Mouse (Mus musculus) ES-Bruce4 (cell line): ENCODE measurements around the gene Prss48. TPM values are rescaled to one million over a fixed set of nuclear protein-coding genes. Genes with fewer than 3 reads are reported as not detected.

Experiments used
- H3K27ac ChIP-seq: 2 replicates; pipeline ENCODE4 v1.5.1; 2012; ENCODE audit warnings: low read length, inconsistent platforms; ENCODE audit not compliant: insufficient read depth
- H3K27me3 ChIP-seq: 2 replicates; pipeline ENCODE4 v1.6.1; 2012; ENCODE audit warnings: mild to moderate bottlenecking, low read length, inconsistent platforms; ENCODE audit not compliant: control insufficient read depth, poor library complexity, insufficient read depth, severe bottlenecking
- H3K36me3 ChIP-seq: 2 replicates; pipeline ENCODE4 v1.6.1; 2012; ENCODE audit warnings: inconsistent platforms, mild to moderate bottlenecking, low read length, moderate library complexity; ENCODE audit not compliant: control insufficient read depth, poor library complexity, insufficient read depth, severe bottlenecking
- H3K4me1 ChIP-seq: one replicate; pipeline ENCODE4 v1.8.1; 2011; ENCODE audit warnings: low read length; ENCODE audit not compliant: control insufficient read depth, insufficient read depth
- H3K4me3 ChIP-seq: 2 replicates; pipeline ENCODE4 v1.5.1; 2011; ENCODE audit warnings: low read depth, mild to moderate bottlenecking, low read length
- H3K9ac ChIP-seq: 2 replicates; pipeline ENCODE4 v1.6.1; 2012; ENCODE audit warnings: low read depth, mild to moderate bottlenecking, inconsistent platforms; ENCODE audit not compliant: poor library complexity, severe bottlenecking
- H3K9me3 ChIP-seq: replicated peaks from 2 replicates; pipeline ENCODE4 v1.6.1; 2012; ENCODE audit warnings: mild to moderate bottlenecking, low read length, inconsistent platforms; ENCODE audit not compliant: control insufficient read depth, poor library complexity, insufficient read depth, severe bottlenecking
- CTCF ChIP-seq: IDR thresholded peaks from one replicate; pipeline ENCODE4 v1.8.1; 2011; ENCODE audit warnings: low read depth, low read length
- EP300 ChIP-seq: IDR thresholded peaks from 2 replicates; pipeline ENCODE4 v1.6.1; 2011; ENCODE audit warnings: low read depth, low read length; ENCODE audit not compliant: insufficient read depth
- POLR2A ChIP-seq: IDR thresholded peaks from one replicate; pipeline ENCODE4 v1.8.1; 2011; ENCODE audit warnings: low read length; ENCODE audit not compliant: insufficient read depth
- polyA plus RNA-seq: library from polyadenylated mRNA; stranded (reverse); fragments of >200 nt; gene quantifications from 2 replicates; pipeline ENCODE4 v1.2.4, GENCODE M21; 2011; ENCODE audit warnings: low read depth; ENCODE audit not compliant: missing spikeins, insufficient read depth, insufficient read length

Prss48 gene
- polyA plus RNA-seq, 1 experiment, result not detected

DNA sequence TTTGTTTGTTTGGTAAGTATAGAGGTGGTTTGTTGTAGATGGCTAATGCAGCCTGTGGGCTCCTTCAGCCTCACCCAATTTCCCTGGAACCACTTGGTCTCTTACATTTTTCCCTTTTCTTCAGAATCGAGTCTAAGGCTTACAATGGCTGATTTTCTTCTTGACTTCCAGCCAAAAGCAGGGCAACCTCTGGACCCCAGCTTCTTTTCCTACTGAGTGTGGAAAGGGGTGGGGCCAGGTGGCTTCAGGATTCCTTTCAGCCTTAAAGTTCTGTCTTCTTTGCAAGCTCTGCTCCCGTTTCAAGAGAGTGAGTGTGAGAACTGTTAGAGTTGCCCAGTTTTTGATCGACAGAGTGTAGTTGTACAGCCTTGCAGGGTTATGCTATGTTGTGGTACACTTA lies 9.5 kb upstream of the Prss48 start:
- Histone ChIP-seq H3K27ac (peak overlapping the region; percentile 97), H3K4me1 (peaks cover 2% of the 10 kb centered on the region), H3K9me3 (peaks cover 17% of the 10 kb centered on the region), H3K9ac (no peak overlapping the region), H3K36me3 (no peaks in the 10 kb centered on the region), H3K4me3 (no peak overlapping the region), H3K27me3 (no peaks in the 10 kb centered on the region)
- TF ChIP-seq POLR2A, result no peak
- no peak for TF ChIP-seq CTCF
- TF ChIP-seq EP300, result no peak

DNA sequence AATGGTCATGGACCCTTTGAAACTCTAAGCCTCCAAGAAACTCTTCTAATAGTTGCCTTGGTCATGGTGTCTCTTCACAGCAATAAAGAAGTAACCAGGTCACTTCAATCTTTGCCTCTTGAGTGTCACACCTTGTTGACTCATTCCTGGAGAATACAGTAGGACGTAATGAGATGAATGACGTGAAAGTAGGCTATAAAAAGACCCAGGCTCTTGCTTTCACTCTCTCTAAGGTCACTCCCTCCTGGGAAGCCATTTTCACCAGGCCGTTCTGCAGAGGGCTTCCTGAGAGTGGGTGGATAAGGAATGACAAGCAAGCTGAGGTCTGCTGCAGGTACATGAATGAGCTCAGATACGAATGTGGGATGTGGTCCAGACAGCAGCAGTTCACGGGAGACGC lies 9.1 kb upstream of the Prss48 start:
- peak overlapping the region; percentile 97 for H3K27ac ChIP-seq
- TF ChIP-seq CTCF (no peak), POLR2A (no peak), EP300 (no peak)
- no peak overlapping the region for H3K9ac ChIP-seq
- H3K4me3 ChIP-seq, result no peak overlapping the region
- H3K27me3 ChIP-seq, result no peaks in the 10 kb centered on the region
- peaks cover 20% of the 10 kb centered on the region for H3K9me3 ChIP-seq
- peaks cover 2% of the 10 kb centered on the region for H3K4me1 ChIP-seq
- no peaks in the 10 kb centered on the region for H3K36me3 ChIP-seq

DNA sequence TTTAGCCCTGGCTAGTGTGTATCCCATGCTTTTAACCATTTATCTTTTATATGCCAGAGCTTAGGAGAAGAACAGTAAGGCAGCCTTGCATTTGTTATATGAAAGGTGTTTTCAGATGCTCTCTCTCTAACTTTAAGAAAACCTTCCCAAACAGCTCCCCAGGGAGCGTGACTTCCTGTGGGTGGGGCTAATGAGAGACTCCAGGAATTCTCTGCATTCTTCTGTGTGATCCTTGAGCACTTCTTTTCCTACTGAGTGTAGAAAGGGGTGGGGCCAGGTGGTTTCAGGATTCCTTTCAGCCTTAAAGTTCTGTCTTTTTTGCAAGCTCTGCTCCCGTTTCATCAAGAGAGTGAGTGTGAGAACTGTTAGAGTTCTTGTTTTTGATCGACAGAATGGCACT lies 8.3 kb upstream of the Prss48 start:
- no peaks in the 10 kb centered on the region for H3K27me3 ChIP-seq
- peak overlapping the region; percentile 97 for H3K27ac ChIP-seq
- H3K4me1 ChIP-seq, result peaks cover 2% of the 10 kb centered on the region
- no peak overlapping the region for H3K9ac ChIP-seq
- no peak overlapping the region for H3K4me3 ChIP-seq
- TF ChIP-seq POLR2A, result no peak
- no peak for TF ChIP-seq CTCF
- no peak for TF ChIP-seq EP300
- peaks cover 26% of the 10 kb centered on the region for H3K9me3 ChIP-seq
- H3K36me3 ChIP-seq, result no peaks in the 10 kb centered on the region

DNA sequence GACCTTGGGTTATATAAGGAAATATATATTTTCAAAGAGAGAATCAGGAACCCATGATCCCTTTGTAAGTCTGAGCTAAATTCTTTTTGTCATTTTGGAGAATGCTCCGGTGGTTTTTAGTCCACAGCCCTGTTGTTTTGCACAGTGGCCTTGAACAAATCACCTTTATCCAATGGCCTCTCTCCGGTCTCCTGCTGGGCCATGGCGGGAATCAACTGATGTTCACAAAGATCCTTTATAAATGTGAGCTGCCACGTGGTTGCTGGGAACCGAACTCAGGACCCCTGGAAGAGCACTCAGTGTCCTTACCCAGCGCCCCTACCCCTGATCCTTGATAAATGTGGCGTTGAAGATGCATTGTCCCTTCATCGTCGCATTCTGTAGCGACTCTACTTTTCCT lies 2.5 kb upstream of the Prss48 start:
- Histone ChIP-seq H3K4me1 (no peaks in the 10 kb centered on the region), H3K4me3 (no peak overlapping the region), H3K9me3 (peaks cover 31% of the 10 kb centered on the region), H3K36me3 (no peaks in the 10 kb centered on the region), H3K9ac (no peak overlapping the region), H3K27me3 (no peaks in the 10 kb centered on the region), H3K27ac (no peak overlapping the region)
- TF ChIP-seq CTCF (no peak), POLR2A (no peak), EP300 (no peak)

DNA sequence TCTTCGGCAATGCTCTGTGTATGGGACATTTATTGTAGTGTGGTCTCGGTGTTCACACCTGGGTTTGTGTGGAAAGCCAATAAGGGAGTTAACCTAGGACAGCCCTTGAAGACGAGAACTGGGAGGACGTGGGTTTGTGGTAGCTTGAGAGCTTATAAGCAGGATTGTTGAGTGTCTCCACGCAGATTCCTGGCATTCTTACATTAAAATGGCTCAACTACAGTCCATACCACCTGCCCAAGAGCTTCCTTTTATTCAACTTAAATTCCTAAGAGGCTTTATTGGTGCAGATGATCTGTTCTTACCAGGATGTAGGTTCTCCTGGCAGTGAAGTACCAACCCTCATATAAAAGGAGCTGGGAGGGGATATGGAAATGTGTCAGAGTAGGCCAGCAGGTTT lies 649 bp upstream of the Prss48 start:
- H3K4me3 ChIP-seq, result no peak overlapping the region
- H3K4me1 ChIP-seq, result no peaks in the 10 kb centered on the region

DNA sequence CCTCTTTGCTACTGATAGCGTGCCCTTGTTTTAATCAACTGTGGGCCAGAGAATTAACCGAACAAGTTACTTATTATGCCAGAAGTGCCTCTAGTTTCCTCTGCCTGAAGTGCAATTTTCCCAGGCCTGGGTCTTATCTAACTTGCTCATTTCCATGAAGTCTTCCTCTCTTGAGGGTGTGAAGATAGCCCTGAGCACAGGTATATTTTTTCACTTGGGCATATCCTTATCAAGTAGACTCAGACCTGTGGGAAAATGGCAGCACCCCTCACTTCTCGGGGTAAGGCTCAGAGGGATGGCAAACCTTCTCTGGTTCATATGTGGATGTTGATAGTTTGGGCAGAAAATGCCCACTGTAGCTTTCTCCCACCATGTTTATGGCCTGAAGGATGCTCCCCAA lies 1.0 kb downstream of the Prss48 start:
- H3K27ac ChIP-seq, result no peak overlapping the region
- peaks cover 10% of the 10 kb centered on the region for H3K9me3 ChIP-seq
- no peak overlapping the region for H3K9ac ChIP-seq
- no peaks in the 10 kb centered on the region for H3K4me1 ChIP-seq
- H3K27me3 ChIP-seq, result no peaks in the 10 kb centered on the region
- TF ChIP-seq EP300 (no peak), CTCF (no peak), POLR2A (no peak)
- H3K4me3 ChIP-seq, result no peak overlapping the region
- no peaks in the 10 kb centered on the region for H3K36me3 ChIP-seq

More for the DNA sequence above, 649 bp upstream of the Prss48 start:
- Histone ChIP-seq H3K9ac (no peak overlapping the region), H3K36me3 (no peaks in the 10 kb centered on the region), H3K9me3 (peaks cover 23% of the 10 kb centered on the region), H3K27me3 (no peaks in the 10 kb centered on the region), H3K27ac (0 out of 2 replicates have a peak overlapping the region, but pooled peaks have one; percentile 15)
- TF ChIP-seq CTCF (no peak), EP300 (no peak), POLR2A (no peak)
